Mouse (Mus musculus): ENCODE results near the gene Mea1. TPM values are rescaled to one million over a fixed set of nuclear protein-coding genes. Genes with fewer than 3 reads are reported as not detected.
A peak's percentile ranks its signal among the peaks of the same experiment; 100 is the strongest.

The Mea1 gene
- polyA plus RNA-seq, 1 experiment = 13.9 TPM

DNA sequence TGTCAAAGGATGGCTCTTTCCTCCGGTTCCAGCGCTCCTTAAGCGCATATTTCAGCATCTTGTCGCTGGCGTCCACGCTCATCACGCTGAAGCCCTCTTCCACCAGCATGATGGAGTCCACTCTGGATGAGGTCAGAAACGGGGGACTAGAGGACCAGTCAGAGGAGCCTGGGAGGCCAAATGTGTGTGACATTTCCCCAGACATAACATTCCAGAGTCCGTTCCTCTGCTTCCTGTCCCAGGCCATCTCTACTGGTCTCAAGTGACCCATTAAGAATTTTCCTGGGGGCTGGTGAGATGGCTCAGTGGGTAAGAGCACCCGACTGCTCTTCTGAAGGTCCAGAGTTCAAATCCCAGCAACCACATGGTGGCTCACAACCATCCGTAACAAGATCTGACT is 48.7 kb downstream of the Mea1 start:
- no peak for TF ChIP-seq TAL1 (IDR thresholded peaks at IDR 0.05; ENCODE audit: low read length)
- Histone ChIP-seq H3K4me3 (replicated peaks) (no peak overlapping the region), H3K27me3 (ENCODE audit: control insufficient read depth) (peaks cover 13% of the 10 kb centered on the region), H3K9me3 (ENCODE audit: control insufficient read depth, low read length) (no peaks in the 10 kb centered on the region), H3K4me1 (ENCODE audit: control insufficient read depth) (peaks cover 10% of the 10 kb centered on the region), H3K36me3 (ENCODE audit: control insufficient read depth) (peaks cover 39% of the 10 kb centered on the region)

DNA sequence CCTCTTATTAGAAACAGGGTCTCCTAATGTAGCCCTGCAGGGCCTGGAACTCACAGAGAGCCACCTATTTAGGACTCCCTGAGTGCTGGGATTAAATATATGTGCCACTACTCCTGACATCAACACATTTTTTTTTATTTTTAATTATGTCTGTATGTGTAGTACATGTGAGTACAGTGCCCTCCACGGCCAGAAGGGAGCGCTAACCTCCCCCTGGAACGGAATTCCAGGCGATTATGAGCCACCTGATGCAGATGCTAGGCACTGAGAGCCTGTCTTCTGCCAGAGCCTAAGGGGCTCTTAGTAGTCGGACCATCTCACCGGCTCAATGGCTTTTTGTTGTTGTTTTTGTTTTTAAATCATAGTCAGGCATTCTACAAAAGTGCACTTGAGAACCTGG is 49.4 kb downstream of the Mea1 start:
- TF ChIP-seq TAL1 (IDR thresholded peaks at IDR 0.05; ENCODE audit: low read length) (no peak), GATA1 (IDR thresholded peaks at IDR 0.05; ENCODE audit: low read length) (no peak)
- Histone ChIP-seq H3K4me3 (replicated peaks) (no peak overlapping the region), H3K4me1 (ENCODE audit: control insufficient read depth) (peaks cover 10% of the 10 kb centered on the region), H3K27me3 (ENCODE audit: control insufficient read depth) (peaks cover 13% of the 10 kb centered on the region), H3K36me3 (ENCODE audit: control insufficient read depth) (peaks cover 34% of the 10 kb centered on the region), H3K9me3 (ENCODE audit: control insufficient read depth, low read length) (no peaks in the 10 kb centered on the region)

DNA sequence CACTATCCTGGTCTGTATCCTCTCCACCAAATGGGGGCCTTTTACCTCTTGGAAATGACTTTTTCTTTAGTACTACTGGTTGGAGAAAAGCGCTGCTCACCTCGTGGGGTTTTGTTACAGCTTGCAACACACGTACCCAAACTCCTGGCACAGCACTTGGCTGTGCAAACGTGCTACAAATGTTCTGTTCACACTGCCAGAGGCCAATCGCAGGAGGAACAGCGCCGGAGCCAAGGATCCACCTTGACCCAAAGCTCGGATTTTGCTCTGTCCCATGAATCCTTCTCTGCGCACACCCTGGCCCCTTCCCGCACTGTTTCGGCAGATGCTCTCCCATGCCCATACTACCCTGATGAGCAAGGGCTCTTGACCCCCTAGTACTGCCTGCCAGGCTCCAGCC is 49.9 kb downstream of the Mea1 start:
- Histone ChIP-seq H3K9me3 (ENCODE audit: control insufficient read depth, low read length) (no peaks in the 10 kb centered on the region), H3K4me3 (replicated peaks) (peak overlapping the region; percentile 47), H3K27me3 (ENCODE audit: control insufficient read depth) (peaks cover 13% of the 10 kb centered on the region), H3K36me3 (ENCODE audit: control insufficient read depth) (peaks cover 29% of the 10 kb centered on the region), H3K4me1 (ENCODE audit: control insufficient read depth) (peaks cover 10% of the 10 kb centered on the region)
- no peak for TF ChIP-seq GATA1 (IDR thresholded peaks at IDR 0.05; ENCODE audit: low read length)
- no peak for TF ChIP-seq TAL1 (IDR thresholded peaks at IDR 0.05; ENCODE audit: low read length)

DNA sequence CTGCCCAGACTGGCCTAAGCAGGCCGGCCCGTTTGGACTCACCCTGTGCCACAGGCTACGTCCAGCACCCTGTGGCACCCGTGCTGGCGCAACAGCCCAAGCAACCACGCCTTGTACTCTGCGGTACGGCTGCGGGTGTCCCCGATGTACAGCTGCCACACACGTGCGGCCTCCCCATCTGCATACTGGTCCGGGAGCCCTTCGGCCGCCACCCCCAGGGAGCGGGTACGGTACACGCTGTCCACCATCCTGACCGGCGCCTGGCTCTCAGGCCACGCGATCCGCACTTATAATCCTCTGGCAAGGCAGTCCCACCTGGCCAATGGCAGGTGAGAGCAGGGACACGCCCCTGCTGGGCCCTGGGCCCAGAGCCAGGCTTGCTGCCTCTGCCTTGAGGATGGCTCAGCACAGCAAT is 50.3 kb downstream of the Mea1 start, which contains the start of gene Gnmt:
TSS of gene Gnmt (minus strand) at position 265 of the 415 bp plus-strand sequence.
- Histone ChIP-seq H3K4me1 (ENCODE audit: control insufficient read depth) (peaks cover 10% of the 10 kb centered on the region), H3K4me3 (replicated peaks) (peak within 1 kb of the TSS; percentile 47), H3K36me3 (ENCODE audit: control insufficient read depth) (peaks cover 25% of the 10 kb centered on the region), H3K27me3 (ENCODE audit: control insufficient read depth) (peaks cover 13% of the 10 kb centered on the region), H3K9me3 (ENCODE audit: control insufficient read depth, low read length) (no peaks in the 10 kb centered on the region)
- TF ChIP-seq GATA1 (IDR thresholded peaks at IDR 0.05; ENCODE audit: low read length) = no peak
- TF ChIP-seq TAL1 (IDR thresholded peaks at IDR 0.05; ENCODE audit: low read length) = no peak

Other genes starting within 250 kb of the Mea1 start
- gene Crip3, start 249.9 kb upstream of the Mea1 start, polyA plus RNA-seq (2012) = not detected in 2 replicates
- gene Slc22a7, start 240.3 kb upstream of the Mea1 start, polyA plus RNA-seq (2012) = not detected in 2 replicates
- 0.01 TPM in 2 replicates for gene Ttbk1, start 191.1 kb upstream of the Mea1 start, polyA plus RNA-seq (2012)
- gene Dnph1, start 182.1 kb upstream of the Mea1 start, polyA plus RNA-seq (2012) = 1.5 and 1.9 TPM in 2 replicates
- gene Cul9, start 132.4 kb upstream of the Mea1 start, polyA plus RNA-seq (2012) = 0.01 and 0.09 TPM in 2 replicates
- 5.1 and 6.1 TPM in 2 replicates for gene Srf, start 122.6 kb upstream of the Mea1 start, polyA plus RNA-seq (2012)
- gene Ptk7, start 49.3 kb upstream of the Mea1 start, polyA plus RNA-seq (2012) = 0.03 and 0.04 TPM in 2 replicates
- gene Klc4, start 32.8 kb upstream of the Mea1 start, polyA plus RNA-seq (2012) = 2.0 TPM in 2 replicates
- gene Mrpl2, start 32.6 kb upstream of the Mea1 start, polyA plus RNA-seq (2012) = 34.1 and 35.9 TPM in 2 replicates
- 1.3 and 2.3 TPM in 2 replicates for gene Cul7, start 28.5 kb upstream of the Mea1 start, polyA plus RNA-seq (2012)
- gene Rrp36, start 4.4 kb upstream of the Mea1 start, polyA plus RNA-seq (2012) = 2.0 and 2.6 TPM in 2 replicates
- 21.0 and 23.8 TPM in 2 replicates for gene Klhdc3, start 2.1 kb downstream of the Mea1 start, polyA plus RNA-seq (2012)
- gene Ppp2r5d, start 26.3 kb downstream of the Mea1 start, polyA plus RNA-seq (2012) = 7.4 and 7.5 TPM in 2 replicates
- gene Pex6, start 32.7 kb downstream of the Mea1 start, polyA plus RNA-seq (2012) = 1.5 and 1.7 TPM in 2 replicates
- gene Gnmt, start 50.4 kb downstream of the Mea1 start, polyA plus RNA-seq (2012) = 0.05 TPM in 1 of 2 replicates, not detected in the other
- 3.0 and 3.2 TPM in 2 replicates for gene Cnpy3, start 73.4 kb downstream of the Mea1 start, polyA plus RNA-seq (2012)
- gene Ptcra, start 84.9 kb downstream of the Mea1 start, polyA plus RNA-seq (2012) = not detected in 2 replicates
- 6.8 and 7.8 TPM in 2 replicates for gene 2310039H08Rik, start 93.8 kb downstream of the Mea1 start, polyA plus RNA-seq (2012)
- gene Rpl7l1, start 103.9 kb downstream of the Mea1 start, polyA plus RNA-seq (2012) = 0.31 and 0.42 TPM in 2 replicates
- gene Bicral, start 179.7 kb downstream of the Mea1 start, polyA plus RNA-seq (2012) = 0.30 and 0.33 TPM in 2 replicates
- gene Tbcc, start 211.9 kb downstream of the Mea1 start, polyA plus RNA-seq (2012) = 2.2 and 2.3 TPM in 2 replicates
- not detected in 2 replicates for gene Prph2, start 231.7 kb downstream of the Mea1 start, polyA plus RNA-seq (2012)